Mouse (Mus musculus): Measurements from ENCODE around the gene Fabp7.

The Fabp7 gene

GRCm38 (mm10) chr10:57807754-57808153, 23.1 kb downstream of the Fabp7 start:
- no peak for DNase-seq

DNA sequence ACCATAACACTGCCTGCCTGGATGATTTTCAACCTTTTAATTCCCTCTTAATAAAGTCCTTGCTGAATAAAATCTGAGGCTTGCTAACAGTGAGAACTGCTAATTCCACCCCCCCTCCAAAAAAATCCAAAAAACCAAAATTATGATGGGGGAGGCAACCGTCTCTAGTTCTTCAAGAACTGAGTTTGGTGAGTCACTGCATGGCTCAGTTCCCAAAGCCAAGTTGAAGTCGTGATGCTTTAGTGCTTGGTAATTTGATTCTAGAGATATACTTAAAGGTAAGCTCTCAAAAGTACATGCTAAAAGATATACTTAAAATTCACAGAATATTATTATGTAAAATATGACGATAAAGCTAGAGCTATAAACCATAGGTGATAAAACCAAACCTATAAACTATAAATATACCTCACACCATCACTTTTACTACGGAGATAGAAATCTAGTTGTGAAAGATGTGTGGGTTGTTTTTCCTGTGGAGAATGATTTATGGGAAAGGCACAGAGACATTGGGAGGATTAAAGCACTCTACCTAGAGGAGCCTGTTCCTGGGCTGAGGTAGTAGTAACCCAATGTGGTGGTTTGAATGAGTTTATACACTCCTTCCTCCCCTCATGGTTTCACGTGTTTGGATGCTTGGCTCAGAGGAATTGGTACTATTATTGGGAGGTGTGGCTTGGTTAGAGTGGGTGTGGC, 27.6 kb downstream of the Fabp7 start:
- no peak for DNase-seq

DNA sequence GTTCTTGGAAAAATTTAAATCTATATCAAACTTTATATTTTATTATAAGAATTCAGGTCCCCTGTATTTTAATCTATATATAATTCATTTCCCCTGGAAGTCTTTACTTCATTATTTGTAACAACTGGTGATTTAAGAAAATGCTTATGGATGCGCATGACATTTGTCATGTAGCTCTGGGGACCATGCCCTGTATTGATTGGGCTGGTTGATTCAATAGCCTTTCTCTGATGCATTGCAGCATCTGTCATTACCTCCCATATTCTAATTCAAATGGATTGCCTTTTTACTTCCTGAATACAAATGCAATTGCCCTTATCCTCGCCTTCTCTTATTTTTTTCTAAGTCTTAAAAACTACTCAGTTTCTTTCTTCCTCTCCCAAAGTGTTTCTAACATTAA, 29.6 kb downstream of the Fabp7 start:
- no peak for DNase-seq

- DNase-seq: no peak
Observed at GRCm38 (mm10) chr10:57815869-57816268, 31.2 kb downstream of the Fabp7 start.

DNA sequence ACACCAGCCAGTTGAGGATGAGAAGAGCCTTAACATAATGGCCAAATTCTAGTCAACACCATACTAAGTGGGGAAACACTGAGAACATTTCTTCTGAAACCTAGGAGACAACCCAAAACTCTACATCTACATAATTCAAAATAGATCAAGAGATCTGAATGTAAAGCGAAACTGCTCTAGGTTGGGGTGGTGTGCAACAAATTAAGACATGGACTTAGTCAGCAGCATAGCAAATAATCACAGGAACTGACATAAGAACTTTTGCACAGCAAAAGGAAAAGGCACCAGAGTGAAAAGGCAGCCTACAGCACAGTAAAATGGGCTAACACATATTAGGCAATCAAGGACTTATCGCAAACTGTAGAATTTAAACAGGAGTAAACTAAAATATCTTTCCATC, 34.5 kb downstream of the Fabp7 start:
- no peak for DNase-seq

DNA sequence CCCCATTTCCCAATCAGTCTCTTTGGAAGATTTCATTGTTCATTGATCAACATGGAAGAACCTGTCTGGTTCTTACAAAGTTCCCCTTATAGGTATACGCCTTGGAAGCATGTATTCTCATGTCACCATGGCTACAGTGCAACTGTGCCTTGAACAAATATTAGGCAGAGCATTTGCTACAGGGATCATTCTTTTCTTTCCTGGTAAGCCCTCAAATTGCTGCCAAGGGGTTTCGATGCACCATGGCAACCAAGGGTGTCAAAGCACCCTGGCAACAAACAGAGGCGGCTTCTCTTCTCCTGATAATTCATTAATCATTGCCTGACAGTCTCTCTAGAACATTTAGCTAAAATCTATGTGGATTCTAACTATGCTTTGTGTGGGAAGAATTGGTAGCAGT, 37.8 kb downstream of the Fabp7 start:
- DNase-seq: no peak

DNA sequence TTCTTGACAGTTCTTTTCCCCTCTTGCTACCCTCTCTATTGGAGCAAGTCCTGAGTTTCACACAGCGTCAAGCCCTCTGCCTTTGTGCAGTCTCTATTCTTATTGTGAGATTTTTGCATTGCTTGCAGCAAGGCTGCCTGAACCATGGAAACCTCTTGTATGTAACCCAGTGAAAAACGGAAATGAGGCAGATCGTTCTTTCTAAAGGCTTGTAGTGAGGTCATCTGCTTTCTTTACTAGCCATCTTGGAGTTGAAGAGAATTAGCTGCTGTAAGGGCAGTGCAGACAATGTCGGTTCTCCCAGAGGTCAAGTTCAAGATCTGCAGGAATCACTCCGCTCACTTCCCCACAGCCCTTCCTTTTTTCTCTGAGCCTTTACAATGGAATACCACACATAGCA, 44.0 kb downstream of the Fabp7 start:
- no peak for DNase-seq

DNA sequence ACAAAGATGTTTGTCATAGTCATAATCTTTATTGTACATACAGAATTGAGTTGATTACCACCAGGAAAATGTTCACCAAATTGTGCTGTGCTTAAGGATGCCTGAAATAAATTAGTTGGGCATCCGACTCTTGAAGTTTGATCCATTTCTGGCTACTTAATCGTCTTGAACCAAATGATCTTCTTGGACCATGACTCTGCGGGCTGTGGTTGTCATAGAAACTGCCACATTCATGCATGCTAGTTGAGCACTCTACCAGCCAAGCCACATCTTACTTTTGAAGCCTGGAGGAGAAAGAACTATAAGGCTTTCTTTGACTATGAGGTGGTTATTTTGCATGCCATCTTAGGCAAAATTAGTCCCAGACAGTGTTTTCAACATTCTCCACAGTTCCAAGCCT, 44.9 kb downstream of the Fabp7 start:
- no peak for DNase-seq

DNA sequence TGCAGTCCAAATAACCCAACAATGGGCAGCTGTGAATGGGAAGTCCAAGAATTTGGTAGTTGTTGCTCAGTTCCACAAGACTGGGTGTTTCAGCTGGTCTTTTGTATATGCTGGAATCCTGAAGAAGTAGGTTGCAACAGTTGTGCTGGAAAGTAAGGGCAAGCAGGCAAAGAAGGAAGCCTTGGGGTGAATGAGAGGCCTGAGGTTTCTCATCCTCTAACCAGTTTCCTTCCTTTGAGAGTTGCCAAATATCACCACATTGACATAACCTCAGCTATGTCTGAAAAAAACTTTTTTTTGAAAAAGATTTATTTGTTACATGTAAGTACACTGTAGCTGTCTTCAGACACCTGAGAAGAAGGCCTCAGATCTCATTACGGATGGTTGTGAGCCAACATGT, 50.4 kb downstream of the Fabp7 start:
- no peak for DNase-seq

GRCm38 (mm10) chr10:57835982-57836381, 51.3 kb downstream of the Fabp7 start:
- no peak for DNase-seq
